Comparison of ENCODE assay signal across 1 mouse cellular context in genomic region chr13:34827988-34828882, GRCm38 (mm10).
TF ChIP-seq lines count a peak whose summit lies in the region.

No protein-coding gene starts in this region.

TF ChIP-seq in MEL, 35 proteins besides CTCF, POLR2A, EP300 and RAD21 (continued from another document):
- peak; percentile 63; the same call in 1 of the 2 replicates for TF ChIP-seq BHLHE40 (IDR thresholded peaks at IDR 0.05; ENCODE audit: borderline replicate concordance, low read depth, low read length)
- TF ChIP-seq MAX (IDR thresholded peaks at IDR 0.05; ENCODE audit: low read length), result 0 out of 2 replicates have a peak, but pooled peaks have one; percentile 15
- TF ChIP-seq ZMIZ1 (IDR thresholded peaks at IDR 0.05; ENCODE audit: low read depth, low read length), result no peak
- TF ChIP-seq GABPA (IDR thresholded peaks at IDR 0.05; ENCODE audit: low read depth, low read length), result no peak
- TF ChIP-seq ZNF384 (IDR thresholded peaks at IDR 0.05; ENCODE audit: low read depth, low read length), result no peak
- TF ChIP-seq CHD2 (IDR thresholded peaks at IDR 0.05; ENCODE audit: low read length), result no peak
- peak; percentile 47; the same call in 1 of the 2 replicates for TF ChIP-seq MYB (IDR thresholded peaks at IDR 0.05; ENCODE audit: low read depth, low read length)
- TF ChIP-seq TAL1 (IDR thresholded peaks at IDR 0.05; ENCODE audit: low read length), result peak; percentile 94
- no peak for TF ChIP-seq ZKSCAN1 (IDR thresholded peaks at IDR 0.05; ENCODE audit: low read depth, low read length)
- TF ChIP-seq TCF12 (IDR thresholded peaks at IDR 0.05; ENCODE audit: low read depth, low read length), result peak; percentile 99
- no peak for TF ChIP-seq MAZ (IDR thresholded peaks at IDR 0.05; ENCODE audit: low read depth, low read length)
- peak; percentile 98 for TF ChIP-seq GATA1 (IDR thresholded peaks at IDR 0.05; ENCODE audit: low read depth, low read length)
- TF ChIP-seq MAFK (IDR thresholded peaks at IDR 0.05; ENCODE audit: borderline replicate concordance, low read depth, low read length), result no peak
- TF ChIP-seq HCFC1 (IDR thresholded peaks at IDR 0.05; ENCODE audit: low read depth, low read length), result no peak
- TF ChIP-seq MEF2A (IDR thresholded peaks at IDR 0.05; ENCODE audit: extremely low read depth, insufficient replicate concordance, low read depth, low read length, poor library complexity, severe bottlenecking), result no peak
- TF ChIP-seq SIN3A (IDR thresholded peaks at IDR 0.05; ENCODE audit: low read length), result peak; percentile 63
- no peak for TF ChIP-seq SMC3 (IDR thresholded peaks at IDR 0.05; ENCODE audit: low read depth, low read length)
- no peak; the same call in 1 of the 2 replicates for TF ChIP-seq MYC (IDR thresholded peaks at IDR 0.05; ENCODE audit: low read depth, low read length)
- TF ChIP-seq JUND (IDR thresholded peaks at IDR 0.05; ENCODE audit: low read depth, low read length), result no peak
- no peak for TF ChIP-seq E2F4 (IDR thresholded peaks at IDR 0.05; ENCODE audit: borderline replicate concordance, low read depth, low read length)
- no peak for TF ChIP-seq USF1 (IDR thresholded peaks at IDR 0.05; ENCODE audit: low read depth, low read length)
TF ChIP-seq in MEL: peak in this region for 10.
